Mouse (Mus musculus) monocyte, adult 5-6 weeks (primary cell): ENCODE results near the gene Specc1. TPM values are rescaled to one million over a fixed set of nuclear protein-coding genes. Genes with fewer than 3 reads are reported as not detected.
A peak's percentile ranks its signal among the peaks of the same experiment; 100 is the strongest.
"Not testable (repeated sequence)": the region's sequence is repeated elsewhere in the genome, so short reads cannot be mapped to it uniquely, and the experiment has no call there.

ENCODE experiments used
- ATAC-seq: fragments of 153-309, 156-312 bp; replicated peaks from 2 replicates; pipeline ENCODE4 v1.8.0; 2017; ENCODE audit warnings: mild to moderate bottlenecking; ENCODE audit not compliant: low TSS enrichment, insufficient number of reproducible peaks, severe bottlenecking, poor library complexity, low FRiP score
- total RNA-seq: library from RNA; stranded (forward); fragments of 200-1000, 200-491, 200-594 nt; gene quantifications from 3 replicates; pipeline ENCODE4 v1.2.3, GENCODE M21; 2017

Specc1 gene
- total RNA-seq, result 37.8 to 63.9 TPM (median 41.1 TPM) in 3 replicates

DNA sequence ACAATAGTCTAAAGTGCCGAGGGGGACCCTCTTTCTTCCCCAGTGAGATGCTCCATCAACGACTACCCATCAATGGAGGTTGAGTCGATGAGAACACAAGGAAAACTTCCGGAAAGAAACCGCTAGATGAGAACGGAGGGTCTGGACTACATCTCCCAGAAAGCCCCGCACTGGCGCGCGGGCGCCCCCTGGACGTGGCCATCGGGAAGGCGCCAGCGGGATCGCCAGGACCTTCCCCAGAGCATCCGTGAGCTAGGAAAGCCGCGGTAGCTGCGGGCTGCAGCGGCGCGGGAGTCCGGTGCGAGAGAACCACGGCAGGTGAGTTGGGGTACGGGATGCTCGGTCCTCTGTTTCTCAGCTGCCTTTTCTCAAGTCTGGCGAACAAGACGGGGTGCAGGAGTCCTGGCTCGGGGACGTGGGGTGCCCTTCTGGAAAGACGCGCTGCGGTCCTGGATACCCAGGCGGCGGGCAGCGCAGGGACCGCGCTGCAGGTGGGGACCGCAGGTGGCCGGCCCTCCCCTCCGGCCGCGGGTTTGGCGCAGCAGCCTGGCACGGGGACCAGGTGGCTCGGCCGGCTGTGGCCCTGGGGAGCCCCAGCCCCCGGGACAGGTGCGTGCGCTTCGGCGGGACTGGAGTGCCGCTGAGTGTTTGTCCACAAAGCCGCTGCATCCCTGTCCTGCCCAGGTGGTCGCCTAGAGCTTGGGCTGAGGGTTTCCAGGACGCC is at the start of gene Specc1:
Gene Specc1 (plus strand): TSS at position 192 of the 724 bp plus-strand sequence.
- ATAC-seq, result peak; percentile 91

DNA sequence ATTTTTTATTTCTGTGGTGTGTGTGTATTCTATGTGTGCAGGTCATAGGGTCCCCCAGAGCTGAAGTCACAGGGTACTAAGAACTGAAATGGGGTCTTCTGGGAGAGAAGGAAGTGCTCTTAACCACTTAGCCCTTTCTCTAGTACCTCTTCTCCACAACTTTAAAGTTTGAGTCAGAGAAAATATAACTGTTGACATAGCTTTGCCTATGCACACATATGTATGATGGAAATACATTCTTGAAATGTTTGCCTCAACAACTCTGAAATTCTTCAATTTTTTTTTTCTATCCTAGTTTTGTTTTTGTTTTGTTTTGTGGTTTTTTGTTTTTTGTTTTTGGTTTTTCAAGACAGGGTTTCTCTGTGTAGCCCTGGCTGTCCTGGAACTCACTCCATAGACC is 48.2 kb upstream of the Specc1 start:
- no peak for ATAC-seq

GRCm38 (mm10) chr11:61919702-61920101 is 36.9 kb upstream of the Specc1 start:
- ATAC-seq, result no peak

- ATAC-seq, result no peak
Observed at GRCm38 (mm10) chr11:61923309-61923708, 33.3 kb upstream of the Specc1 start.

GRCm38 (mm10) chr11:61929323-61930097 is 27.1 kb upstream of the Specc1 start:
- ATAC-seq, result peak; percentile 32

DNA sequence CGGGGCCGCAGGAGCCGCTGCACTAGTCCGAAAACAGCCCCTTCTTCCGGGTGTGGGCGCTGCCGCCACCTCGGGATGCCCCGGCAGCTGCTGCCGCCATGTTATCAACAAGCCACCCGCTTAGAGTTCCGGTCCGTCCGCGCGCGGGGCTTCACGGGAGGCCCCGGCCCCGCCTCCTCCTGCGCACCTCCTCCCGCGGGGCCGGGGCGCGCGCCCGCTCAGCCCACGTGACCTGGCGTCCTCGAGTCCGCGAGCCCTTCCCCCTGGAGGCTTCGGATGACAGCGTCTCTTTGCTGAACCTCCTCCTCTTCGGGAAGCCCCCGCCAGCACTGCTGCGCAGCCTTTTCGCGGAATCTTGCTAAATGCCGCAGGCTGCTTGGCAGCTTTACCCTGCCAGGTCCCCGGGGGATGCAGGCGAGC is 26.5 kb upstream of the Specc1 start, which contains the start of gene Akap10:
Gene Akap10 (minus strand): TSS at position 155 of the 420 bp plus-strand sequence.
- peak; percentile 79 for ATAC-seq

- no peak for ATAC-seq
Observed at GRCm38 (mm10) chr11:61930640-61931586, 25.6 kb upstream of the Specc1 start.

DNA sequence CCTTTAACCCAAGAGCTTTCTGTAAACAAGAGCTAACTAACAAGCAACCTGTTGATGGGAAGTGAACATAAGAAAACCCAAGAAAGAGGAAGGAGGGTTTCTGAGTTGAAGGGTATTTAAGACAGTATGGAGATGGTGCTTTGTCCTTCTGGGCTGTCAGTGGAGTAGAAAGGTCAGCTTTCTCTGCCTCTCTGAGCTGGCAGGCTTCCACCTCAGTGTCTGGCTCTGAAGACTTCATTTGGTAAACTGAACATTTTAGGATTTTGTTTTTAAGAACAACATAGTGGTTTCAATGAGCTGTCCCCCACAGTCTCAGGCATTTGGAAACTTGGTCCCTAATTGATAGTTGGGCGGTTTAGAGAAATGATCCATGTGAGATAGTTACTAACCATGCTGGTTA is 18.8 kb upstream of the Specc1 start:
- ATAC-seq, result no peak

GRCm38 (mm10) chr11:61942903-61943302 is 13.7 kb upstream of the Specc1 start:
- ATAC-seq, result no peak

DNA sequence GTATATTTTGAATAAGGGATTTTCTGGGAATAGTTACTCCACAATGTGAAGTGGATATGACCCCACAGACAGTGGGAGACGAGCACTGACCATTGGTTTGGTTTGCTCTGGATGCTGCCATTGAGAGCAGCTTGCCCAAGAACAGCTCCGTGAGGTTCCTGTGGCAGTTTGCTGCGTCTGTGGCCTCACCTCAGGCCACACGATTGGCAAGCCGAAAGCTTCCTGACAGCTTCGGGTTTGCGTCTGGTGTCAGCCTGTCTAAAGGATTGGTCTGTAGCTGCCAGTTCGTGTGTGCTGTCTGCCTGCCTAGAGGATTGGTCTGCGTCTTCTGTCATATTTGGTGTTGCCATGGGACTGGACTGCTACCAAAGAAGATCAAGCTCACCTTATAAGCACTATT is 12.1 kb upstream of the Specc1 start:
- ATAC-seq, result no peak

- no peak for ATAC-seq
Observed at GRCm38 (mm10) chr11:61946608-61947007, 10.0 kb upstream of the Specc1 start.

DNA sequence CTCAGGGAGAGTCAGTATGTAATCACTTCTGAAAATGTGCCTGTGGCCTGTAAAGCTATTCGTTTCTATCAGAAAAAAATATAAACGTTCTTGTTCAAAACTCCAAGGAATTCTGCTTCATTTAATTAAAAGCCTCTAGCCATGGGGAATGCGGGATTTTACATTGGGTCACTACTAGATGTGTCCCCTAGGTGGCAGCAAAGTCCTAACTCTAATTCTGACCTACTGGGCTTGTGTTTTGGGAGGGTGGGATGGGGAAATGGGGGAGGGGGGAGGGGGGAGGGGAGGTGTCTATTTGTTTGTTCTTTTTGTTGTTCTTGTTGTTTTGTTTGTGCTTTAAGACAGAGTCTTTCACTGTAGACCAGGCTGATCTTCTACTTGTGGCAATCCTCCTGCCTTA is 7.2 kb upstream of the Specc1 start:
- 0 out of 2 replicates have a peak, but pooled peaks have one; percentile 49 for ATAC-seq

- peak; percentile 72; the same call in 1 of the 2 replicates for ATAC-seq
Observed at GRCm38 (mm10) chr11:61950632-61951031, 5.9 kb upstream of the Specc1 start.

DNA sequence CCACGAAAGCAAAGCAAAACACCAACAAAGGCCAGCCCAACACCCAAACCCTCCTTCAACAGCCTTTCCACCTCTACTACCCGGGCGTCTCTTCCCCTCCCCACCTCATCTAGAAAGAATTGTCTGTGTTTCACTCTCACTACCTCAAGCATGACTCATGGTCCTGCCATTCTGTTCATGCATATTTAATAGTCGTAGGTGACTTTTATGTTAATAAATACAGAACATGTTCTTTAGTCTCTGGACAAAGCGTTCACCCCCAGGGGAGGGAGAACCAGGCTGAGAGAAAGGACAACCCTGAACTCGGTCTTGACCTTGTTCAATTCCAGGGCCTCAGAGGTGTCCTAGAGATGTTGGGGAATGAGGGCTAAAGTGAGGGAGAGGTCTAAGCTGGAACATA is 1.4 kb upstream of the Specc1 start:
- no peak for ATAC-seq

DNA sequence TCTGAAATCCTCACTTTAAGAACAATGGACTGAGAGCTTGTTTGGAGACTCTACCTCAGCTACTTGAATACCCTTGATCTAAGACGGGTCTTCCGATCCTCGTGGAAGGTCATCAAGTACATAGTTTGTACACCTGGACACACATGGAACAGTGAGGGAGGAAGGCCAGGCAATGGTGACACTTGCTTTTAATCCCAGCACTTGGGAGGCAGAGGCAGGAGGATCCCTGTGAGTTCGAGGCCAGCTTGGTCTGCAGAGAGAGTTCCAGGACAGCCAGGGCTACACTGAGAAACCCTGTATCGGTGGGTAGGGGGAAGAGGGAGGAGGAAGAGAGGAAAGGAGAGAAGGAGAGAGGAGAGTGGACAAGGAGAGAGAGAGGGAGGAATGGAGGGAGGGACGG is 612 bp upstream of the Specc1 start:
- no peak for ATAC-seq

DNA sequence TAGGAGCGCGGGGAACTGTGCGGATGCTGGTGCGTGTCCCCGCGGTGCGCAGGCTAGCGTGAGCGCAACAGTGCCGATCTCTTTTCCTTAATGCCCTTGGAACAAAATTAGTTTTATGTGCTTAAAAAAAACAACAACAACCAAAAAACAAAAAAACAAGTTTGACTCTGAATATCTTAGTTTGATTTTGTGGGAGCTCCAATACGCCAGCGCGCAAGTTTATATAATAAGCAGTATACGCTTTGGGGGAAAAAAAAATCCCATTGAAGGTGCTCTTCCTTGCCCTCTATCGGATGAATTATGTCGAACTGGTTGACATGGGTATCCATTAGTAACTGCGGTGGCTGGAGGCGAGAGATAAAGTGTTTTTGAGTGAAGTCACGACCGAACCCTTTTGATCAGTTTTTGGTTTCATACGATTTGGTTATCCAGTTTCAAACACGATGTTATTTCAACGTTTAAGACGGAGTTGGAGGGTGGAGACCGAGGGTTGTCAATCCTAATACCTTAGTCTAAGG is 792 bp downstream of the Specc1 start:
- ATAC-seq, result no peak

- ATAC-seq, result not testable (repeated sequence)
Observed at GRCm38 (mm10) chr11:61958706-61959105, 2.1 kb downstream of the Specc1 start.

- no peak for ATAC-seq
Observed at GRCm38 (mm10) chr11:61960096-61960495, 3.5 kb downstream of the Specc1 start.

DNA sequence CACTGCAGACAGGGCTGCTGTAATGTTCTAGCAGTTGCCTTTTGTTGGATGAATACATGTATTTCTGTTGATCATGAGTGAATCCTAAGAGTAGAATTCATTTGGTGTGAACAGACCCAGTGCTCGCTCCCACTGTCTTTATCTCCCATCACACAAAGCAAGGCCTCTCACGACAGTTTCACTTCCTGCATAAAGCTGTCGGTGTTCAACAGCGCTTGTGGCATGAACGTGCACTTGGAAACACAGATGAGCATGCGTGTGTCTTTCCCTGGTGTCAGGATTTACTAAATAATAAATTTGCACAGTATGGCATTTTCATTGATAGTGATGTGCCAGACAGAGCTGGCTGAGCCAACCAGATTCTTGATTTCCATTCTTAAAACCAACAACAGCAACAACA is 6.1 kb downstream of the Specc1 start:
- ATAC-seq, result no peak; the same call in 1 of the 2 replicates
